Mouse (Mus musculus): ENCODE results near the gene Fam234b. TPM values are rescaled to one million over a fixed set of nuclear protein-coding genes. Genes with fewer than 3 reads are reported as not detected.

Fam234b gene
- polyA plus RNA-seq, 1 experiment from 2014 or later, result 16.8 TPM

- no peak for TF ChIP-seq CTCF (IDR thresholded peaks at IDR 0.05)
- POLR2A ChIA-PET, result interaction anchor here (0.6 kb wide), 1 partner anchor 87 kb away, joined by 6 read pairs; no protein-coding TSS in a partner anchor
- in situ Hi-C loops (cut with MboI; ENCODE audit: low pct_unique_long_range_greater_than_20kb), result loop anchor here (5.0 to 25.0 kb wide), 5 partner anchors 98 to 892 kb away; no protein-coding TSS in a partner anchor
Measured at GRCm38 (mm10) chr6:135245586-135245985, 47.8 kb downstream of the Fam234b start.

GRCm38 (mm10) chr6:135247861-135248260 lies 50.1 kb downstream of the Fam234b start:
- TF ChIP-seq CTCF (IDR thresholded peaks at IDR 0.05), result no peak
- H3K27me3 ChIP-seq, result no peaks in the 10 kb centered on the region
- ChIA-PET POLR2A (no interaction called here), CTCF (interaction anchor here (1.2 to 2.1 kb wide), 4 partner anchors 9 to 160 kb away, joined by 3 to 5 read pairs (median 4); no protein-coding TSS in a partner anchor)
- in situ Hi-C loops (cut with MboI; ENCODE audit: low pct_unique_long_range_greater_than_20kb), result loop anchor here (5.0 to 25.0 kb wide), 5 partner anchors 101 to 889 kb away; no protein-coding TSS in a partner anchor
- ATAC-seq (no peak), DNase-seq (ENCODE audit: low read depth, low spot score) (no peak)

More at GRCm38 (mm10) chr6:135245586-135245985, 47.8 kb downstream of the Fam234b start:
- CTCF ChIA-PET, result interaction anchor here (1.2 kb wide), 1 partner anchor 124 kb away, joined by 6 read pairs; no protein-coding TSS in a partner anchor
- H3K27me3 ChIP-seq, result no peaks in the 10 kb centered on the region
- DNase-seq (ENCODE audit: low read depth, low spot score), result no peak
- no peak for ATAC-seq

- peak; percentile 90 for TF ChIP-seq CTCF (IDR thresholded peaks at IDR 0.05)
- in situ Hi-C loops (cut with MboI; ENCODE audit: low pct_unique_long_range_greater_than_20kb), result loop anchor here (5.0 to 25.0 kb wide), 5 partner anchors 103 to 887 kb away; no protein-coding TSS in a partner anchor
- ATAC-seq (peak; percentile 81), DNase-seq (ENCODE audit: low read depth, low spot score) (peak; percentile 73)
- H3K27me3 ChIP-seq, result no peaks in the 10 kb centered on the region
- POLR2A ChIA-PET, result interaction anchor here (1.6 kb wide), 1 partner anchor 73 kb away, joined by 3 read pairs; no protein-coding TSS in a partner anchor
- CTCF ChIA-PET, result interaction anchor here (0.8 to 2.9 kb wide), 10 partner anchors 15 to 223 kb away, joined by 3 to 11 read pairs (median 4); no protein-coding TSS in a partner anchor
Measured at GRCm38 (mm10) chr6:135249846-135250531, 52.2 kb downstream of the Fam234b start.

GRCm38 (mm10) chr6:135250926-135251699 lies 53.3 kb downstream of the Fam234b start:
- no peak for TF ChIP-seq CTCF (IDR thresholded peaks at IDR 0.05)
- no peak for ATAC-seq
- in situ Hi-C loops (cut with MboI; ENCODE audit: low pct_unique_long_range_greater_than_20kb), result no loop called here
- CTCF ChIA-PET, result interaction anchor here (1.0 to 2.9 kb wide), 6 partner anchors 13 to 148 kb away, joined by 3 to 11 read pairs (median 4); no protein-coding TSS in a partner anchor
- POLR2A ChIA-PET, result interaction anchor here (1.6 kb wide), 1 partner anchor 72 kb away, joined by 3 read pairs; no protein-coding TSS in a partner anchor
- no peaks in the 10 kb centered on the region for H3K27me3 ChIP-seq
- DNase-seq (ENCODE audit: low read depth, low spot score), result no peak

GRCm38 (mm10) chr6:135251849-135252727 lies 54.3 kb downstream of the Fam234b start:
- peak; percentile 64 for ATAC-seq
- in situ Hi-C loops (cut with MboI; ENCODE audit: low pct_unique_long_range_greater_than_20kb), result no loop called here
- ChIA-PET POLR2A (interaction anchor here (1.6 kb wide), 1 partner anchor 71 kb away, joined by 3 read pairs; no protein-coding TSS in a partner anchor), CTCF (interaction anchor here (2.9 kb wide), 1 partner anchor 147 kb away, joined by 11 read pairs; no protein-coding TSS in a partner anchor)
- no peaks in the 10 kb centered on the region for H3K27me3 ChIP-seq
- DNase-seq (ENCODE audit: low read depth, low spot score), result no peak
- TF ChIP-seq CTCF (IDR thresholded peaks at IDR 0.05), result no peak

GRCm38 (mm10) chr6:135252728-135253077 lies 54.9 kb downstream of the Fam234b start:
- peak; percentile 44 for DNase-seq (ENCODE audit: low read depth, low spot score)
- peak; percentile 70 for ATAC-seq
- no peak for TF ChIP-seq CTCF (IDR thresholded peaks at IDR 0.05)
- CTCF ChIA-PET, result no interaction called here
- in situ Hi-C loops (cut with MboI; ENCODE audit: low pct_unique_long_range_greater_than_20kb), result no loop called here
- POLR2A ChIA-PET, result no interaction called here
- H3K27me3 ChIP-seq, result no peaks in the 10 kb centered on the region

- H3K27me3 ChIP-seq, result no peaks in the 10 kb centered on the region
- no peak for ATAC-seq
- DNase-seq (ENCODE audit: low read depth, low spot score), result no peak
- CTCF ChIA-PET, result interaction anchor here (1.2 kb wide), 1 partner anchor 127 kb away, joined by 3 read pairs; no protein-coding TSS in a partner anchor
- in situ Hi-C loops (cut with MboI; ENCODE audit: low pct_unique_long_range_greater_than_20kb), result no loop called here
- no peak for TF ChIP-seq CTCF (IDR thresholded peaks at IDR 0.05)
- POLR2A ChIA-PET, result no interaction called here
Measured at GRCm38 (mm10) chr6:135254153-135254552, 56.4 kb downstream of the Fam234b start, which contains the start of gene Gsg1. Gene Gsg1, minus strand, starts transcription at chr6:135254351.

GRCm38 (mm10) chr6:135260435-135260834 lies 62.7 kb downstream of the Fam234b start:
- CTCF ChIA-PET, result no interaction called here
- POLR2A ChIA-PET, result no interaction called here
- in situ Hi-C loops (cut with MboI; ENCODE audit: low pct_unique_long_range_greater_than_20kb), result no loop called here
- ATAC-seq (no peak), DNase-seq (ENCODE audit: low read depth, low spot score) (no peak)
- TF ChIP-seq CTCF (IDR thresholded peaks at IDR 0.05), result no peak
- H3K27me3 ChIP-seq, result no peaks in the 10 kb centered on the region

GRCm38 (mm10) chr6:135261124-135261523 lies 63.3 kb downstream of the Fam234b start:
- no peak for TF ChIP-seq CTCF (IDR thresholded peaks at IDR 0.05)
- CTCF ChIA-PET, result interaction anchor here (0.5 kb wide), 1 partner anchor 35 kb away, joined by 3 read pairs; no protein-coding TSS in a partner anchor
- in situ Hi-C loops (cut with MboI; ENCODE audit: low pct_unique_long_range_greater_than_20kb), result no loop called here
- POLR2A ChIA-PET, result no interaction called here
- H3K27me3 ChIP-seq, result no peaks in the 10 kb centered on the region
- ATAC-seq, result no peak
- no peak for DNase-seq (ENCODE audit: low read depth, low spot score)
